Mouse (Mus musculus) thymus, adult 2 months (tissue): ENCODE data around the gene Itprip. TPM values are rescaled to one million over a fixed set of nuclear protein-coding genes. Genes with fewer than 3 reads are reported as not detected.

Experiments used
- DNase-seq: peaks from one replicate; pipeline ENCODE4 v3.0.0; 2021
- H3K27ac ChIP-seq: fragments of 200-500 bp; 2 replicates; pipeline ENCODE4 v1.5.1; 2012; ENCODE audit warnings: low read length, control low read depth; ENCODE audit not compliant: control insufficient read depth, insufficient read depth
- H3K27me3 ChIP-seq: fragments of 200-500 bp; 2 replicates; pipeline ENCODE4 v1.6.1; 2012; ENCODE audit warnings: mild to moderate bottlenecking, low read length, moderate library complexity, mixed read lengths; ENCODE audit not compliant: control insufficient read depth, insufficient read depth
- H3K36me3 ChIP-seq: fragments of 200-500 bp; 2 replicates; pipeline ENCODE4 v1.6.1; 2012; ENCODE audit warnings: mild to moderate bottlenecking, low read length, moderate library complexity; ENCODE audit not compliant: control insufficient read depth, insufficient read depth
- H3K4me1 ChIP-seq: fragments of 200-500 bp; replicated peaks from 2 replicates; pipeline ENCODE4 v1.6.1; 2012; ENCODE audit warnings: low read length; ENCODE audit not compliant: control insufficient read depth, insufficient read depth
- H3K4me3 ChIP-seq: fragments of 200-500 bp; 2 replicates; pipeline ENCODE4 v1.5.1; 2012; ENCODE audit warnings: mild to moderate bottlenecking, low read length, control low read depth, moderate library complexity; ENCODE audit not compliant: control insufficient read depth, insufficient read depth
- CTCF ChIP-seq: fragments of 200-500 bp; IDR thresholded peaks from 2 replicates; pipeline ENCODE4 v1.5.1; 2012; ENCODE audit warnings: mild to moderate bottlenecking, control low read depth, low read length, moderate library complexity, borderline replicate concordance; ENCODE audit not compliant: control insufficient read depth, poor library complexity, insufficient read depth; ENCODE audit errors: extremely low read depth
- POLR2A ChIP-seq: fragments of 200-500 bp; IDR thresholded peaks from 2 replicates; pipeline ENCODE4 v1.6.1; 2012; ENCODE audit warnings: mild to moderate bottlenecking, low read length, control low read depth, moderate library complexity; ENCODE audit not compliant: control insufficient read depth, poor library complexity, insufficient read depth; ENCODE audit errors: extremely low read depth
- WGBS: fragments of 180-500 bp; shearing (Covaris S2); methylation state at CpG from one replicate; pipeline ENCODE4 v1.1.7; 2018; 5-methylcytosine and 5-hydroxymethylcytosine counted together
- polyA plus RNA-seq: library from polyadenylated mRNA; depleted of rRNA; stranded (reverse); fragments of >200 nt; gene quantifications from 2 replicates; pipeline ENCODE4 v1.2.3, GENCODE M21; 2012; rRNA removed

Gene Itprip
- 32.6 and 37.4 TPM in 2 replicates for polyA plus RNA-seq

DNA sequence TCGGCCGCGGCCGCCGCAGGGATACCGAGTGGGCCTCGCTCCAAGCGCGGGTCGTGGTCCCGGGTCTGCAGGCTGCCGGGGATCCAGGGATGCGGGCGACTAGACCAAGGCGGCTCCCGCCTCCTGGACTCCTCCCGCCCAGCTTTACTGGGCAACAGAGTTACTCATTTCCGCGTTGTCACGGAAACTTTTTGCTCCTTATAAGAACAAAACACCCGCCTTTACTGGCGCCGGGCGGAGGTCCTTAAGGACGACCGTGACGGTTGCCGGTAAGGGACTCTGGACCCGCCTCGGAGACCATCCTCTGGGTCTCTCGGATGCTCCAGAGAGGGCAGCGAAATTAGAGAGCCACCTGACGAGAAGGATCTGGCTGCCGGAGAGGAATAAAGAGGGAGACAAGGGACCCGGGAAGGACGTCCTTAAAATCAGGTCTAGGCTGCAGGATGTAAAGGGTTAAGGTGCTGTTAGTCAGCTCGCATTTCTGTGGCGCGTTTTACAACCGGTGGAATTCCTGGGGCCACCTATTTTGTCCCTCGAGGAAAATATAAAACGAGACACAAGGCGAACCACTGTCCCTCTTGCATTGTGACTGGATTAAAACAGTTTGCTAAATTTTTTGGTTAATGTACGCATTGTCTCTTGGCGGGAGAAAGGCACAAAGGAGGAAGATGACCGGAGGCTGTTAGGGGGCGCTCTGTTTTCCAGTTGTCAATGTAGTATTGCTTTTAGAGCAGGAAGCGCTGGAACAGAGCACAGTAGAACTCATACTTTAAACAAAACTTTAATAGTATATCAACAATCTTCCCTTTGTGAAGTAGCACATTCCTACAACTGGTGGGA lies at the start of gene Itprip, which contains the start of gene Cfap43:
TSS of gene Itprip (minus strand) at position 174 of the 840 bp plus-strand sequence.
TSS of gene Cfap43 (minus strand) at position 162 of the 840 bp plus-strand sequence.
- TF ChIP-seq POLR2A (peak; percentile 88), CTCF (no peak)
- Histone ChIP-seq H3K4me1 (peaks cover 24% of the 10 kb centered on the region), H3K27me3 (no peaks in the 10 kb centered on the region), H3K4me3 (peak within 1 kb of the TSS; percentile 86), H3K27ac (peak within 1 kb of the TSS; percentile 83), H3K36me3 (no peaks in the 10 kb centered on the region)
- under 1% methylated on average over 48 of the region's 48 CpGs for WGBS
- DNase-seq, result peak; percentile 82

- TF ChIP-seq POLR2A (no peak), CTCF (no peak)
- no peaks in the 10 kb centered on the region for H3K4me1 ChIP-seq
- H3K4me3 ChIP-seq, result no peak overlapping the region
- H3K27me3 ChIP-seq, result no peaks in the 10 kb centered on the region
- WGBS, result 87% methylated on average over 13 of the region's 13 CpGs
- H3K27ac ChIP-seq, result no peak overlapping the region
- H3K36me3 ChIP-seq, result no peaks in the 10 kb centered on the region
- DNase-seq, result no peak
These were observed 39.1 kb upstream of the Itprip start for GRCm38 (mm10) chr19:47958181-47958580.

DNA sequence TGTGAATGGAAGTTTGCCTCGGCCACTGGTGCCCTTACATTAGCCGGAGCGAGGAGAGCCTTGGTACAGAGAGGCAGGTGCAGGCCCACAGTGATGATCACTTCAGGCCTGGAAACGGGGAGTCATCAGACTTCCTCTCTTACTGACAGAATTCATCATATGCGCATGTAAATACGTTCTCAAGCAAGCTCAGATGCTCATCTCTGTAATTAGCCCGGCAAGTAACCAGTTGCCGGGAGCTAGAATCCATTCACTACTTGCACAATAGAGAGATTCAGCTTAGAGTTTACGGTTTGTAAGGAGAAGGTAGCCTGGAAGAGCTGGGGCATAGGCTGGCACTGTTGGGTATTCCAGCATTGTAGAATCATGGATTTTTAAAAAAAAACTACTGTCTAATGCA lies 34.1 kb upstream of the Itprip start:
- Histone ChIP-seq H3K4me3 (no peak overlapping the region), H3K27me3 (no peaks in the 10 kb centered on the region), H3K27ac (no peak overlapping the region), H3K4me1 (no peaks in the 10 kb centered on the region), H3K36me3 (no peaks in the 10 kb centered on the region)
- TF ChIP-seq CTCF (no peak), POLR2A (no peak)
- 91% methylated on average over 9 of the region's 9 CpGs for WGBS
- no peak for DNase-seq

GRCm38 (mm10) chr19:47950946-47951345 lies 31.8 kb upstream of the Itprip start:
- no peaks in the 10 kb centered on the region for H3K4me1 ChIP-seq
- 57% methylated on average over 7 of the region's 7 CpGs for WGBS
- H3K36me3 ChIP-seq, result no peaks in the 10 kb centered on the region
- no peak for TF ChIP-seq POLR2A
- no peak for TF ChIP-seq CTCF
- H3K4me3 ChIP-seq, result no peak overlapping the region
- H3K27ac ChIP-seq, result no peak overlapping the region
- no peak for DNase-seq
- no peaks in the 10 kb centered on the region for H3K27me3 ChIP-seq

GRCm38 (mm10) chr19:47946821-47947465 lies 27.8 kb upstream of the Itprip start:
- Histone ChIP-seq H3K27me3 (no peaks in the 10 kb centered on the region), H3K4me3 (no peak overlapping the region)

DNA sequence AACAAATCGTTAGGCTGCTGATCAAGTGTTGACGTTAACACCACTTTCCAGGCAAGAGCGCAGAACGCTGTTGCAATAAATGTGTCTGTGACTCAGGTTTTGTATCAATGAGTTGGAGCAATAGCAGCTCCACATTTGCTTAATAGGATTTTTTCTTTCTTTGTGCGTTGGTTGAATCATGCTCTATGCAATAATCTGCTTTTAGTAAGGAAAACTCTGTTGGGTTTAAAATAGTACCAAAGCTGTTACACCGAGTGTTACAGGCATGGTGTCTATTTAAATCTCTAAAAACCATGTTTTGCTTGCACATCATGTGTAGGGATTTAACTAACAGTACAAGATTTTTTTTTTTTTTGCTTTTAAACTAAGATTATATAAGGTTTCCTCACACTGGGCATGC lies 20.3 kb upstream of the Itprip start:
- peaks cover 7% of the 10 kb centered on the region for H3K4me1 ChIP-seq
- TF ChIP-seq CTCF (no peak), POLR2A (no peak)
- H3K4me3 ChIP-seq, result no peak overlapping the region
- H3K27me3 ChIP-seq, result 0 out of 2 replicates have a peak, but pooled peaks cover 3% of the 10 kb centered on the region
- no peaks in the 10 kb centered on the region for H3K36me3 ChIP-seq
- DNase-seq, result no peak
- WGBS, result 91% methylated on average over 6 of the region's 6 CpGs
- no peak overlapping the region for H3K27ac ChIP-seq

More at GRCm38 (mm10) chr19:47946821-47947465, 27.8 kb upstream of the Itprip start:
- Histone ChIP-seq H3K4me1 (no peaks in the 10 kb centered on the region), H3K36me3 (no peaks in the 10 kb centered on the region), H3K27ac (no peak overlapping the region)
- WGBS, result 72% methylated on average over 23 of the region's 23 CpGs
- no peak for DNase-seq
- no peak for TF ChIP-seq POLR2A
- no peak for TF ChIP-seq CTCF
